Mouse (Mus musculus): ENCODE measurements at regions not wholly inside any gene's neighbourhood (a gene's known extent, or its start where the extent isn't known, plus 50 kb on each side); places are given as distances from the start of the nearest gene placed in this dataset.

GRCm38 (mm10) chr2:101209136-101209535 is 415.4 kb upstream of the Rag2 start:
- DNase-seq: no peak

GRCm38 (mm10) chr2:101220759-101221158 is 403.8 kb upstream of the Rag2 start:
- no peak for DNase-seq

GRCm38 (mm10) chr2:101242983-101243382 is 381.5 kb upstream of the Rag2 start:
- no peak for DNase-seq

GRCm38 (mm10) chr2:101247133-101247532 is 377.4 kb upstream of the Rag2 start:
- no peak for DNase-seq

GRCm38 (mm10) chr2:101252228-101252627 is 372.3 kb upstream of the Rag2 start:
- no peak for DNase-seq

- no peak for DNase-seq
Measured at GRCm38 (mm10) chr2:101256464-101256863, 368.1 kb upstream of the Rag2 start.

GRCm38 (mm10) chr2:101263934-101264333 is 360.6 kb upstream of the Rag2 start:
- DNase-seq: no peak

- no peak for DNase-seq
Measured at GRCm38 (mm10) chr2:101266685-101267374, 357.7 kb upstream of the Rag2 start.

GRCm38 (mm10) chr2:101274045-101274664 is 350.4 kb upstream of the Rag2 start:
- DNase-seq: no peak

GRCm38 (mm10) chr2:101284886-101285285 is 339.6 kb upstream of the Rag2 start:
- DNase-seq: no peak

- DNase-seq: no peak
Measured at GRCm38 (mm10) chr2:101288119-101288518, 336.4 kb upstream of the Rag2 start.

- no peak for DNase-seq
Measured at GRCm38 (mm10) chr2:101289168-101289567, 335.4 kb upstream of the Rag2 start.

GRCm38 (mm10) chr2:101290738-101291137 is 333.8 kb upstream of the Rag2 start:
- DNase-seq: no peak

GRCm38 (mm10) chr2:101295678-101296368 is 328.7 kb upstream of the Rag2 start:
- DNase-seq: no peak

GRCm38 (mm10) chr2:101296369-101296682 is 328.2 kb upstream of the Rag2 start:
- no peak for DNase-seq

GRCm38 (mm10) chr2:101296778-101297177 is 327.7 kb upstream of the Rag2 start:
- DNase-seq: no peak

- DNase-seq: peak; percentile 72
Measured at GRCm38 (mm10) chr2:101299126-101299525, 325.4 kb upstream of the Rag2 start.

GRCm38 (mm10) chr2:101300106-101300505 is 324.4 kb upstream of the Rag2 start:
- DNase-seq: no peak

GRCm38 (mm10) chr2:101321286-101321914 is 303.1 kb upstream of the Rag2 start:
- DNase-seq: no peak

GRCm38 (mm10) chr2:101356709-101357108 is 267.8 kb upstream of the Rag2 start:
- DNase-seq: no peak

- DNase-seq: no peak
Measured at GRCm38 (mm10) chr2:101364256-101364655, 260.3 kb upstream of the Rag2 start.

GRCm38 (mm10) chr2:101368278-101368677 is 256.2 kb upstream of the Rag2 start:
- DNase-seq: no peak

- no peak for DNase-seq
Measured at GRCm38 (mm10) chr2:101370991-101371736, 253.4 kb upstream of the Rag2 start.
